Mouse (Mus musculus): Measurements from ENCODE around the gene Vkorc1l1. TPM values are rescaled to one million over a fixed set of nuclear protein-coding genes. Genes with fewer than 3 reads are reported as not detected.

The Vkorc1l1 gene
- polyA plus RNA-seq, 1 experiment from 2014 or later: 29.2 TPM

DNA sequence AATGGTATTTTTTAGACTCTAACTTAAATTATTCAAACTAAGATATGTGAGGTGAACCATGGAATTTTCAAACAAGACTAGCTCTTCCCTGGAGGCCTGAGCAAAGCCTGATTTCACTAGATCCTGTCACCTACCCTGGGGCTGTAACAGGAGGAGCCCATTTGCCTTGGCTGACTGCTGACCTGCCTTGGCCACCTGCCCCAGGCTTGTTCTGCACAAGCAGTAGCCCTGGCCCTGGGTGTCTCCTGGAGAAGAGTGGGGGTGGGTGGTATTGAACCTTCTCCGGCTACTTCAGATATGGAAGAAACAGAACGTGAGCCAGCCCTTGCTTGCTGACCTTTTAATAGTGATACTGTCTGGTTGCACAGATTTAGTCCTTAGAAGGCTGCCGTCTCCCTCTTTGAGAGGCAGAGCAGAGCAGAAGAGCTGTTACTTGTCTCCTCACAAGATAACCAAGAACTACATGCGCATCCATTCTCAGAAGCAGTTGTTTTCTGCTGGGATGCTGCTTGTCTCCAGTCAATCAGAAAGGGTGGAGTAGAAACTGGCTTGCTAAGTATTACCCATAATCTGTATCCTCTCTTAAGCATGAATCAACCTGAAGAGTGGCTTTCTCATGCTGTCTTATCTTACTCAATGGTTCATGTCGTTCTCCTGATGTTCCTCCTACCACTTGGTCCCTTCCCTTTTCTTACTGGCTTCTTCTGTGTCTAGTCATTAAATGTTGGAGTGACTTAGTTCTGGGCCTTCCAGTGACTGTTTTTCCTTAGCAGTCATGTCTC lies 12.9 kb downstream of the Vkorc1l1 start:
- 86% methylated on average over 5 of the region's 5 CpGs for WGBS
- H3K36me3 ChIP-seq (replicated peaks): peaks cover 38% of the 10 kb centered on the region

DNA sequence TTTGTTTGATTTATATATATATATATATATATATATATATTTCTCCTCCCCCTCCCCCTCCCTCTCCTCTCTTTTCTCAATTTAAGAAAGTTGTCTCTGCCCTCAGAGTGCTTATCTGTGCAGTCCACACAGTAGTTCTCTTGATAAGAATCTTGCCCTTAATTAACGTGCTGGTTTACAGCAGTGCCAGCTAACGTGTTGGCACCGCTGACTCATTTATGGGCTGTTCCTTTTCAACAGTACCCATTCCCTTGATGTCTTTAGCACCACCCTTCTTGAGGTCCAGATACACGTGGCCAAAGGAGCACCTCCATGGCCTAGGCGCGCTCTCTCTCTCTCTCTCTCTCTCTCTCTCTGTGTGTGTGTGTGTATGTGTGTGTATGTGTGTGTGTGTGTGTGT lies 14.0 kb downstream of the Vkorc1l1 start:
- DNase-seq (ENCODE audit: low spot score): no peak
- WGBS: 89% methylated on average over 6 of the region's 6 CpGs

More for the DNA sequence above, 12.9 kb downstream of the Vkorc1l1 start:
- H3K27me3 ChIP-seq (replicated peaks; ENCODE audit: low read depth, poor library complexity, severe bottlenecking): no peaks in the 10 kb centered on the region
- peaks cover 3% of the 10 kb centered on the region; the same call in 1 of the 2 replicates for H3K4me1 ChIP-seq
- H3K27ac ChIP-seq (replicated peaks): no peak overlapping the region
- no peak overlapping the region for H3K4me3 ChIP-seq
- DNase-seq (ENCODE audit: low spot score): no peak
- H3K9me3 ChIP-seq: no peaks in the 10 kb centered on the region

DNA sequence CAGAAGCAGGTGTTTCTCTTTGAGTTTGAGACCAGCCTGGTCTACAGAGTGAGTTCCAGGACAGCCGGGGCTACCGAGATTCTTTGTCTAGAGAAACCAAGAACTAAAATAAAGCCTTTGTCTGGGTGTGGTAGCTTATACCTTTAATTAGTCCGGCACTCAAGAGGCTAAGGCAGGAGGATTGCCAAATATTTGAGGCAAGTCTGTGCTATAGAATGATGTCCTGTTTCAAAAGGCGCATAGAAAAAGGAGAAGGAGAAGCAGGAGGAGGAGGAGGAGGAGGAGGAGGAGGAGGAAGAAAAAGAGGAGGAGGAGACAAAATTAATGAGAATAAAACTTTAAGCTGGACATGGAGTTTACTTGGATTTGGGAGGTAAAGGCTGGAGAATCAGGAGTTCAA lies 21.5 kb downstream of the Vkorc1l1 start:
- WGBS: 80% methylated on average over 4 of the region's 4 CpGs
- H3K9me3 ChIP-seq: peaks cover 3% of the 10 kb centered on the region; the same call in 1 of the 2 replicates
- H3K4me3 ChIP-seq: no peak overlapping the region
- H3K36me3 ChIP-seq (replicated peaks): peaks cover 24% of the 10 kb centered on the region
- no peak overlapping the region for H3K27ac ChIP-seq (replicated peaks)
- no peak for DNase-seq (ENCODE audit: low spot score)
- H3K27me3 ChIP-seq (replicated peaks; ENCODE audit: low read depth, poor library complexity, severe bottlenecking): no peaks in the 10 kb centered on the region
- no peaks in the 10 kb centered on the region for H3K4me1 ChIP-seq

More for the DNA sequence above, 14.0 kb downstream of the Vkorc1l1 start:
- H3K36me3 ChIP-seq (replicated peaks): peaks cover 42% of the 10 kb centered on the region
- H3K27me3 ChIP-seq (replicated peaks; ENCODE audit: low read depth, poor library complexity, severe bottlenecking): no peaks in the 10 kb centered on the region
- no peak overlapping the region for H3K27ac ChIP-seq (replicated peaks)
- peaks cover 3% of the 10 kb centered on the region; the same call in 1 of the 2 replicates for H3K9me3 ChIP-seq
- H3K4me3 ChIP-seq: no peak overlapping the region
- peaks cover 3% of the 10 kb centered on the region; the same call in 1 of the 2 replicates for H3K4me1 ChIP-seq

DNA sequence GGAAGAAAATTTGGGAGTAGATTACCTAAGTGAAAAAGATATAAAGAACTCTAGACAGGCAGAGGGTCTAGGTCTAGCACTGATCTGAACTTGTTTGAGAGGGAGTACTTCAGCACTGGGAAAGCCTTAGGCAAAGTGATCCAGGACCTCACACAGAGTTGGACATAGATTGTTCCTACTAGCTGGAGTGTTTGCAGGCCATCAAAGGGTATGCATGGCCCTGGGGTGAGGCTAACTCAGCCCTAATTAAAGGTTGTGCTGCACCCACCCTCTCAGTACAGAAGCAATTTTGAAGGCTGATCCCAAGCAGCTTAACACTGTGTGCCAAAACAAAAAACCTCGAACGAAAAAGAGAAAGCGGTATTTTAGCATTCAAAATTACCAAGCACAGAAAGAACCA lies 24.7 kb downstream of the Vkorc1l1 start:
- Histone ChIP-seq H3K9me3 (no peaks in the 10 kb centered on the region), H3K27me3 (replicated peaks; ENCODE audit: low read depth, poor library complexity, severe bottlenecking) (no peaks in the 10 kb centered on the region), H3K36me3 (replicated peaks) (peaks cover 4% of the 10 kb centered on the region), H3K4me1 (no peaks in the 10 kb centered on the region), H3K4me3 (no peak overlapping the region), H3K27ac (replicated peaks) (no peak overlapping the region)
- no peak for DNase-seq (ENCODE audit: low spot score)
- 78% methylated on average over 3 of the region's 3 CpGs for WGBS

DNA sequence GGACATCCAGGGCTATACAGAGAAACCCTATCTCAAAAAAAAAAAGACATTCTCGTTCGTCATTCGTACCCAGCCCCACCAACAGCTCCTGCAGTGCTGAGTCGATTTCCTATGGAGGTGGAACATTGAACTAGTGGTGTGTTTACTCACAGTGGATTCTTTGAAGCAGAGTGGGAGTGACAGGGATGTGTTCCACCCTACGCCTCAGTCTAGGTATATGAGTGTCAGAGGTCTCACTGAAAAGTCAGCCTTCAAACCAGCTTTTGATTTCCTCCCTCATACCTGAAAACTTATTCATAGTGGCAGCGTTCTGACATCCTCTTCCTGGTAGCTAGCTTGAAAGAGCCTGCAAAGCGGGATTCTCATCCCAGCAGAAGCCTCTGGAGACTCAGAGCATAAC lies 26.6 kb downstream of the Vkorc1l1 start:
- no peak for DNase-seq (ENCODE audit: low spot score)
- H3K4me3 ChIP-seq: no peak overlapping the region
- H3K27ac ChIP-seq (replicated peaks): no peak overlapping the region
- no peaks in the 10 kb centered on the region for H3K27me3 ChIP-seq (replicated peaks; ENCODE audit: low read depth, poor library complexity, severe bottlenecking)
- H3K36me3 ChIP-seq (replicated peaks): peaks cover 20% of the 10 kb centered on the region
- H3K9me3 ChIP-seq: no peaks in the 10 kb centered on the region
- H3K4me1 ChIP-seq: no peaks in the 10 kb centered on the region
- WGBS: 88% methylated on average over 7 of the region's 7 CpGs

DNA sequence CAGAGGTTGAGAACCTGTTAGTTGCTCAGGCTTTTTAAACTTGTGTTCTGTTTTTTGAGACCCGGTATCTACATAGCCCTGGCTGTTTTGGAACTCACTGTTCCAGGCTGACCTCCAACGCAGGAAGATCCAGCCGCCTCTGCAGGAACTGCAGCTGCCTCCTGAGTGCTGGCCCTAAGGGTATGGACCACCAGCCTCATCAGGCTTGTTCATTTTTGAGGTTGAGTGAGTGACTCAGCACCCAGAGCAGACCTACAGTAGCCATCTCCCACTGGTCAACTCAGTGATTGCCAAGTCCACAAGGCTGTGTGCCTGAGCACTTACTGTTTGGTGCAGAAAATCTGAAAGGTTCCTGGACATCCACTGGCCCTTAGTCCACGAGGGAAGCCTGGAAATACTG lies 29.7 kb downstream of the Vkorc1l1 start:
- H3K4me1 ChIP-seq: no peaks in the 10 kb centered on the region
- no peaks in the 10 kb centered on the region for H3K27me3 ChIP-seq (replicated peaks; ENCODE audit: low read depth, poor library complexity, severe bottlenecking)
- no peaks in the 10 kb centered on the region for H3K9me3 ChIP-seq
- H3K27ac ChIP-seq (replicated peaks): no peak overlapping the region
- no peak for DNase-seq (ENCODE audit: low spot score)
- no peak overlapping the region for H3K4me3 ChIP-seq
- H3K36me3 ChIP-seq (replicated peaks): peaks cover 34% of the 10 kb centered on the region
- WGBS: 89% methylated on average over 4 of the region's 4 CpGs

DNA sequence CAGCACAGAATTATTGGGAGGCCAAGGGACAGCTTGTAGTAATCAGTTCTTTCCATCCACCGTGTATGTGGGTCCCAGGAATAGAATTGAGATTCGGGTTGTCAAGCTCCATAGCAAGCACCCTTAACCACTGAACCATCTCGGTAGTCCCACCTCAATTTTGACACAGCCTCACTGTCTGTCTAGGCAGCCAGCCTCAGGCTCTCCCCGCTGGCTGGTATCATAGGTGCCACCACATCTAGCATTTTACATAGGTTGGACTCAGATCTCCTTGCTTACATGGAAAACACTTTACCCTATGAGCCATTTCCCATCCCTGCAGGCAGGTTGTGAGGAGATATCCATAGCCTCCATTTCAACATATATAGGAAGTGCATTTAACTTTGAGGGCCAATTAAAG lies 32.6 kb downstream of the Vkorc1l1 start:
- WGBS: 91% methylated on average over 4 of the region's 4 CpGs
- DNase-seq (ENCODE audit: low spot score): no peak
- Histone ChIP-seq H3K36me3 (replicated peaks) (peaks cover 40% of the 10 kb centered on the region), H3K27me3 (replicated peaks; ENCODE audit: low read depth, poor library complexity, severe bottlenecking) (no peaks in the 10 kb centered on the region), H3K4me3 (no peak overlapping the region), H3K9me3 (no peaks in the 10 kb centered on the region), H3K27ac (replicated peaks) (no peak overlapping the region), H3K4me1 (no peaks in the 10 kb centered on the region)

DNA sequence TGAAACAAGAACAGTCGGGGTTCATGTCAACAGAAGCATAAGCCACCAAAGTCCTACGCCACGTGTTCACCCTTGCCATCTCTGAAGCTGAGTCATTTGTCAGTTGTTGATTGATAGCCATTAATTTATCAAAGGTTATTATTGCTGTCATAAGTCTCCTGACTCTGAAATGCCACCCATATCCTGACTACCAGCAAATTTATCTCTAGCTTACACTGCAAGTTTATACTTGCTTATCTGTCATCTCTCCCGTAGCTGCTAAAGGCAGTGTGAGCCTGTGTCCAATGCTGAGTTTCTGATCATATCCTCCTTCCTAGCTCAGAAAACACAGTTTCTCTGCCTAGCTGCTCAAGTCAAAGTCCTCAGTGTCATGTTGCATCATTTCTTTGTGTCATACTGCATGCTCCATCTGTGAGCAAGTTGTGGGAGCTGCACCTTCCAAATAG lies 33.1 kb downstream of the Vkorc1l1 start:
- WGBS: 93% methylated on average over 4 of the region's 4 CpGs
- Histone ChIP-seq H3K27ac (replicated peaks) (no peak overlapping the region), H3K4me3 (no peak overlapping the region), H3K9me3 (no peaks in the 10 kb centered on the region), H3K27me3 (replicated peaks; ENCODE audit: low read depth, poor library complexity, severe bottlenecking) (no peaks in the 10 kb centered on the region), H3K36me3 (replicated peaks) (peaks cover 40% of the 10 kb centered on the region), H3K4me1 (no peaks in the 10 kb centered on the region)
- DNase-seq (ENCODE audit: low spot score): no peak

DNA sequence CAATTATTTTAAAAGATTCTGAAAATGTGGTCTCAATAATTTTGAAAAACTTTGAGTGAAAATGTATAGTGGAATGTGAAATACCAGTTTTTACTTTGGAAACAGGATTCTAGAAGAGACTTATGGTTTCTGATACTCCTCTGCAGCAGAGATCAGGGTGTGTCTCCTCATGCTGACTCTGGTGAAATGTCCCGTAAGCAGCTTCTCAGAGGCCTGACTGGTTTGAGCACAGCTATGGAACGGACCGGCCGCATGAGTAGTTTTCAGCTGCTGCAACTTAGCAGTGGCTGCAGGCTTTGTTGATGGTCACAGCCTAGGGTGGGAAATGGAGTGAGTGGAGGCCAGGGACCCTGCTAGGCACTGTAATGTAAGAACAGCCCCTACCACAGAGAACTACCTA lies 36.0 kb downstream of the Vkorc1l1 start:
- no peak overlapping the region for H3K4me3 ChIP-seq
- no peaks in the 10 kb centered on the region for H3K27me3 ChIP-seq (replicated peaks; ENCODE audit: low read depth, poor library complexity, severe bottlenecking)
- no peak for DNase-seq (ENCODE audit: low spot score)
- H3K4me1 ChIP-seq: no peaks in the 10 kb centered on the region
- 90% methylated on average over 4 of the region's 4 CpGs for WGBS
- H3K36me3 ChIP-seq (replicated peaks): peaks cover 37% of the 10 kb centered on the region
- H3K27ac ChIP-seq (replicated peaks): no peak overlapping the region
- H3K9me3 ChIP-seq: no peaks in the 10 kb centered on the region

DNA sequence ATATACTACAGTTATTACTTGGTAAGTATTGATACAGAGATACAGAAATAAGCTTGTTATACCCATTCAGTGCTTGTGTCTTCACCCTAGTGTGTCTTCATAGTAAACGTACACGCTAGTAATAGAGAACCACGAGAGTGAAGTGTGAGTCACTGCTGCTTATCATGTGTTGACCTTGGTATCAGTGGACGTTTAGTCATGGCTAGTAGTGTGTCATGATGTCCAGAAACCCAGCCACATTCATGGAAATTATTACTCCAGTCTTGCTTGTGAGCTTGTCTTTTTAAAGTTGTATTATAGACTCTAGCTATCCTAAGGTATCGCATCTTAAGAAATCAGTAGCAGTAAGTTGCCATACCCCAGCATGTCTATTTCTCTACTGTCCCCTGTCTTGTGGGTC lies 36.8 kb downstream of the Vkorc1l1 start:
- DNase-seq (ENCODE audit: low spot score): no peak
- peaks cover 39% of the 10 kb centered on the region for H3K36me3 ChIP-seq (replicated peaks)
- H3K4me3 ChIP-seq: no peak overlapping the region
- 93% methylated on average over 5 of the region's 5 CpGs for WGBS
- H3K4me1 ChIP-seq: no peaks in the 10 kb centered on the region
- H3K27ac ChIP-seq (replicated peaks): no peak overlapping the region
- H3K27me3 ChIP-seq (replicated peaks; ENCODE audit: low read depth, poor library complexity, severe bottlenecking): no peaks in the 10 kb centered on the region
- no peaks in the 10 kb centered on the region for H3K9me3 ChIP-seq

DNA sequence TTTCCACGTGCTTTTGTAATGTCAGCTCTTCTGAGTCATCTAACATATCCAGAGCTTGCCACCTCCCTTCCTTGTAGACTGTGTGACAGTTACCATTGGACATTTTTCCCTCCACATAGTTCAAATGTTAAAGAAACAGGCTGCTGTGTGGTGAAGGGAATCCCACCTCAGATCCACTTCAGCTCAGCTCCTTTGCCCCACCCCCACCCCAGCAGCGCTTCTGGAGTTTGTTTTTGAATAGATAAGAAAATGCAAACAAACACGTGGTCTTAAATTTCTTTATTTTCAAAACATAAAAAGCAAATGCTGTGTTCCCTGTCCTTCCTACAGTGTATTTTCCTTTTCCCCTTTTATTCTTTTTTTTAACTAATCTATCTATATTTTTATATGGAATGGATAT lies 38.4 kb downstream of the Vkorc1l1 start:
- Histone ChIP-seq H3K4me1 (no peaks in the 10 kb centered on the region), H3K36me3 (replicated peaks) (peaks cover 44% of the 10 kb centered on the region), H3K4me3 (no peak overlapping the region), H3K27ac (replicated peaks) (no peak overlapping the region), H3K27me3 (replicated peaks; ENCODE audit: low read depth, poor library complexity, severe bottlenecking) (no peaks in the 10 kb centered on the region), H3K9me3 (no peaks in the 10 kb centered on the region)
- no peak for DNase-seq (ENCODE audit: low spot score)
- 77% methylated on average over 3 of the region's 3 CpGs for whole genome bisulfite sequencing

DNA sequence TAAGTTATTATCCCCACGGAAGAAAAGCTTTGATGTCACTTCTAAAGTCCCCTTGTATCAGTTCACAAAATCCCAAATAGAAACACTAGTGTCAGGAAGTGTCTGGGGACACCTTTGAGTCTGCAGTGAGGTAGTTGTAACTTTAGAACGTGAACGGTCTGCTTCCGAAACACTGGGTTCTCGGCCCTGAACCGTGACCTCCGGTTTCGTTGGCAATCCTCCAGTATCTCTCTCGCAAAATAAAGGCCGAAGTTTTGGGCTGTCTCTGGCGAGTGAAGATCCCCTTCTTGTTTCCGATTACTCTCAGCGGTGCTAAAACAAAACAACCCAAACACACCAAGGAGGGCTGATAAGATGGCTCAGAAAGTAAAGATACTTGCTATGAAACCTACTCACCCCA lies 47.6 kb downstream of the Vkorc1l1 start:
- 90% methylated on average over 13 of the region's 13 CpGs for WGBS
- H3K4me1 ChIP-seq: no peaks in the 10 kb centered on the region
- no peaks in the 10 kb centered on the region for H3K9me3 ChIP-seq
- no peak for DNase-seq (ENCODE audit: low spot score)
- no peak overlapping the region for H3K4me3 ChIP-seq
- no peak overlapping the region for H3K27ac ChIP-seq (replicated peaks)
- H3K36me3 ChIP-seq (replicated peaks): peaks cover 63% of the 10 kb centered on the region
- H3K27me3 ChIP-seq (replicated peaks; ENCODE audit: low read depth, poor library complexity, severe bottlenecking): no peaks in the 10 kb centered on the region

DNA sequence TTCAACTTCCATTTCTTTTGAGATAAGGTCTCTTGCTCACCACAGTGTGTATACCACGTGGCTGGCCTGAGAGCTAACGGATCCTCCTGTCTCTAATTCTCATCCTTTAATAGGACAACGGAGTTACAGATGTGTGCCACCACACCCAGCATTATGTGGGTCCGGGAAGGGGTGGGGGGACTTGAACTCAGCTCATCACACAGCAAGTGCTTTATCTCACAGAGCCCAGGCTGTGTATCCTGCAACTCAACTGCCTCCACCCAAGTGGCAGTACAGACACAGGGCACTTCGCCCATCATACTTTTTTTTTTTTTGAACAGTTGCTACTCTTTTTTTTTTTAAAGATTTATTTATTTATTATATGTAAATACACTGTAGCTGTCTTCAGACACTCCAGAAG lies 50.1 kb downstream of the Vkorc1l1 start:
- WGBS: 94% methylated on average over 5 of the region's 5 CpGs
- Histone ChIP-seq H3K36me3 (replicated peaks) (peaks cover 64% of the 10 kb centered on the region), H3K27ac (replicated peaks) (no peak overlapping the region), H3K4me1 (no peaks in the 10 kb centered on the region), H3K27me3 (replicated peaks; ENCODE audit: low read depth, poor library complexity, severe bottlenecking) (no peaks in the 10 kb centered on the region), H3K9me3 (no peaks in the 10 kb centered on the region), H3K4me3 (no peak overlapping the region)
- no peak for DNase-seq (ENCODE audit: low spot score)

Data from embryonic facial prominence, embryonic 10.5 days (tissue).